In genomic region chr7:109751427-109752007, GRCm38 (mm10) we compare ENCODE assay signal across 8 mouse cellular contexts. TPM values are rescaled to one million over a fixed set of nuclear protein-coding genes. Genes with fewer than 3 reads are reported as not detected.
DNase-seq lines count a peak whose midpoint lies in the region; ATAC-seq and TF ChIP-seq lines count a peak whose summit lies in the region.

No protein-coding gene starts in this region.

- no peaks in the 10 kb centered on the region; the same call in 1 of the 2 replicates for H3K36me3 ChIP-seq in heart, embryonic 12.5 days
- peaks cover 6% of the 10 kb centered on the region for H3K36me3 ChIP-seq in hindbrain, embryonic 14.5 days (replicated peaks; ENCODE audit: control insufficient read depth, insufficient read depth)
- peaks cover under 1% of the 10 kb centered on the region for H3K36me3 ChIP-seq in liver, embryonic 16.5 days (ENCODE audit: control insufficient read depth, insufficient read depth)

- H3K27ac ChIP-seq in heart, embryonic 12.5 days (ENCODE audit: poor library complexity, severe bottlenecking) = peak overlapping the region; percentile 81
- peak overlapping the region; percentile 98; the same call in 1 of the 2 replicates for H3K27ac ChIP-seq in cortical plate, adult 2 months (ENCODE audit: insufficient read depth, low read length)
- H3K27ac ChIP-seq in hindbrain, embryonic 14.5 days = peak overlapping the region; percentile 84
- peak overlapping the region; percentile 85 for H3K27ac ChIP-seq in liver, embryonic 16.5 days (ENCODE audit: low read length)

- peak overlapping the region; percentile 81 for H3K9ac ChIP-seq in heart, embryonic 12.5 days
- peak overlapping the region; percentile 80 for H3K9ac ChIP-seq in hindbrain, embryonic 14.5 days
- H3K9ac ChIP-seq in liver, embryonic 16.5 days (ENCODE audit: low read depth, low read length) = peak overlapping the region; percentile 88

- H3K4me3 ChIP-seq in heart, embryonic 12.5 days = peak overlapping the region; percentile 88
- peak overlapping the region; percentile 98 for H3K4me3 ChIP-seq in cortical plate, adult 2 months (ENCODE audit: insufficient read depth, low read length)
- peak overlapping the region; percentile 52 for H3K4me3 ChIP-seq in hindbrain, embryonic 14.5 days (replicated peaks; ENCODE audit: low read length)
- H3K4me3 ChIP-seq in liver, embryonic 16.5 days (ENCODE audit: low read depth, low read length) = peak overlapping the region; percentile 81

- DNase-seq in heart, postnatal 4 days = no peak
- DNase-seq in hindbrain, embryonic 14.5 days (ENCODE audit: low spot score) = no peak
- DNase-seq in adrenal gland, postnatal 36 days = no peak
- DNase-seq in urinary bladder, postnatal 36 days (ENCODE audit: low spot score in 2 of 2) = no peak
- no peak for DNase-seq in layer of hippocampus, adult 8-10 months (ENCODE audit: low spot score in 2 of 2)

- 3% methylated on average over 13 of the region's 13 CpGs for WGBS in heart, embryonic 12.5 days
- WGBS in hindbrain, embryonic 14.5 days = 6% methylated on average over 13 of the region's 13 CpGs
- WGBS in liver, embryonic 16.5 days (ENCODE audit: insufficient replicate concordance) = 2% methylated on average over 13 of the region's 13 CpGs

- ATAC-seq in heart, embryonic 12.5 days (ENCODE audit: insufficient number of reproducible peaks, low FRiP score) = no peak; the same call in 1 of the 2 replicates
- ATAC-seq in hindbrain, embryonic 14.5 days (ENCODE audit: low FRiP score) = no peak
- ATAC-seq in liver, embryonic 16.5 days (ENCODE audit: low read depth) = no peak; the same call in none of the 2 replicates

- TF ChIP-seq POLR2A in cortical plate, adult 2 months (IDR thresholded peaks at IDR 0.05; ENCODE audit: extremely low read depth, insufficient read depth, low read length) = no peak

- TF ChIP-seq CTCF in cortical plate, adult 2 months (IDR thresholded peaks at IDR 0.05; ENCODE audit: extremely low read depth, insufficient read depth, low read length) = no peak

- peak overlapping the region; percentile 96 for H3K4me2 ChIP-seq in heart, embryonic 12.5 days
- peak overlapping the region; percentile 79 for H3K4me2 ChIP-seq in hindbrain, embryonic 14.5 days (replicated peaks)
- peak overlapping the region; percentile 77 for H3K4me2 ChIP-seq in liver, embryonic 16.5 days (ENCODE audit: low read depth, low read length)

- H3K4me1 ChIP-seq in heart, embryonic 12.5 days (replicated peaks) = peaks cover 18% of the 10 kb centered on the region
- H3K4me1 ChIP-seq in cortical plate, adult 2 months (ENCODE audit: control insufficient read depth, insufficient read depth, low read length) = peaks cover 11% of the 10 kb centered on the region
- H3K4me1 ChIP-seq in hindbrain, embryonic 14.5 days (replicated peaks; ENCODE audit: control insufficient read depth, insufficient read depth, low read length) = peaks cover 16% of the 10 kb centered on the region
- H3K4me1 ChIP-seq in liver, embryonic 16.5 days (ENCODE audit: control insufficient read depth, low read depth, low read length) = peaks cover 13% of the 10 kb centered on the region

- no peaks in the 10 kb centered on the region for H3K9me3 ChIP-seq in heart, embryonic 12.5 days (replicated peaks)
- H3K9me3 ChIP-seq in hindbrain, embryonic 14.5 days (ENCODE audit: control insufficient read depth, low read length) = no peaks in the 10 kb centered on the region
- no peaks in the 10 kb centered on the region for H3K9me3 ChIP-seq in liver, embryonic 16.5 days (replicated peaks; ENCODE audit: control insufficient read depth, low read length)

- no peaks in the 10 kb centered on the region for H3K27me3 ChIP-seq in heart, embryonic 12.5 days (replicated peaks)
- H3K27me3 ChIP-seq in hindbrain, embryonic 14.5 days (ENCODE audit: control insufficient read depth, insufficient read depth, low read length) = no peaks in the 10 kb centered on the region
- H3K27me3 ChIP-seq in liver, embryonic 16.5 days (ENCODE audit: control insufficient read depth, insufficient read depth, low read depth, low read length) = no peaks in the 10 kb centered on the region

RNA-seq across cellular contexts. Expression of gene Tmem9b, which starts 1.2 kb away (rescaled TPM):
- 54.1 and 56.4 TPM in 2 replicates for polyA plus RNA-seq in heart, embryonic 12.5 days (2016; fragmentation: Nextera tagmentation; extraction: Ambion mirVana)
- total RNA-seq in heart, postnatal 4 days (2021) = 10 to 100 TPM; 33.8 to 35.8 TPM
- polyA plus RNA-seq in cortical plate, adult 2 months (2012; rRNA removed) = 144 and 153 TPM in 2 replicates
- polyA plus RNA-seq in hindbrain, embryonic 14.5 days (2014; fragmentation: Nextera tagmentation; extraction: Ambion mirVana) = 149 TPM in 2 replicates
- 27.7 and 28.1 TPM in 2 replicates for polyA plus RNA-seq in liver, embryonic 16.5 days (2015; fragmentation: Nextera tagmentation; extraction: Ambion mirVana)
- 10 to 100 TPM; 43.9 to 47.2 TPM for total RNA-seq in adrenal gland, postnatal 36 days (2021)
- total RNA-seq in layer of hippocampus, adult 8-10 months (2022) = 100 to 1,000 TPM in 2 of 4 experiments, 10 to 100 TPM in 2; 98.5 to 101 (median 99.8) TPM

RNA-seq across cellular contexts. Expression of gene Ascl3, which starts 20.0 kb away (rescaled TPM):
- polyA plus RNA-seq in heart, embryonic 12.5 days (2016; fragmentation: Nextera tagmentation; extraction: Ambion mirVana) = not detected in 2 replicates
- not detected for total RNA-seq in heart, postnatal 4 days (2021)
- polyA plus RNA-seq in cortical plate, adult 2 months (2012; rRNA removed) = 0.17 and 0.38 TPM in 2 replicates
- polyA plus RNA-seq in hindbrain, embryonic 14.5 days (2014; fragmentation: Nextera tagmentation; extraction: Ambion mirVana) = not detected in 2 replicates
- polyA plus RNA-seq in liver, embryonic 16.5 days (2015; fragmentation: Nextera tagmentation; extraction: Ambion mirVana) = not detected in 2 replicates
- total RNA-seq in adrenal gland, postnatal 36 days (2021) = not detected
- total RNA-seq in layer of hippocampus, adult 8-10 months (2022) = not detected

RNA-seq across cellular contexts. Expression of gene BC051019, which starts 27.9 kb away (rescaled TPM):
- not detected in 2 replicates for polyA plus RNA-seq in heart, embryonic 12.5 days (2016; fragmentation: Nextera tagmentation; extraction: Ambion mirVana)
- total RNA-seq in heart, postnatal 4 days (2021) = not detected
- 0.19 and 0.31 TPM in 2 replicates for polyA plus RNA-seq in cortical plate, adult 2 months (2012; rRNA removed)
- 0.70 TPM in 1 of 2 replicates, not detected in the other for polyA plus RNA-seq in hindbrain, embryonic 14.5 days (2014; fragmentation: Nextera tagmentation; extraction: Ambion mirVana)
- polyA plus RNA-seq in liver, embryonic 16.5 days (2015; fragmentation: Nextera tagmentation; extraction: Ambion mirVana) = 0.07 TPM in 1 of 2 replicates, not detected in the other
- not detected for total RNA-seq in adrenal gland, postnatal 36 days (2021)
- total RNA-seq in layer of hippocampus, adult 8-10 months (2022) = under 1 TPM in 1 of 4 experiments, not detected in 3; 0.92 TPM

RNA-seq across cellular contexts. Expression of gene Nrip3, which starts 30.3 kb away (rescaled TPM):
- 0.71 and 1.0 TPM in 2 replicates for polyA plus RNA-seq in heart, embryonic 12.5 days (2016; fragmentation: Nextera tagmentation; extraction: Ambion mirVana)
- total RNA-seq in heart, postnatal 4 days (2021) = under 1 TPM; 0.54 to 0.55 TPM
- polyA plus RNA-seq in cortical plate, adult 2 months (2012; rRNA removed) = 45.1 and 47.7 TPM in 2 replicates
- polyA plus RNA-seq in hindbrain, embryonic 14.5 days (2014; fragmentation: Nextera tagmentation; extraction: Ambion mirVana) = 12.6 and 14.1 TPM in 2 replicates
- 0.09 and 0.22 TPM in 2 replicates for polyA plus RNA-seq in liver, embryonic 16.5 days (2015; fragmentation: Nextera tagmentation; extraction: Ambion mirVana)
- 1 to 10 TPM in 1 of 2 experiments, under 1 TPM in 1; 0.63 to 1.3 TPM for total RNA-seq in adrenal gland, postnatal 36 days (2021)
- 100 to 1,000 TPM; 199 to 233 (median 214) TPM for total RNA-seq in layer of hippocampus, adult 8-10 months (2022)

RNA-seq across cellular contexts. Expression of gene Akip1, which starts 48.0 kb away (rescaled TPM):
- polyA plus RNA-seq in heart, embryonic 12.5 days (2016; fragmentation: Nextera tagmentation; extraction: Ambion mirVana) = 26.0 and 28.1 TPM in 2 replicates
- total RNA-seq in heart, postnatal 4 days (2021) = 10 to 100 TPM; 22.8 to 25.2 TPM
- polyA plus RNA-seq in cortical plate, adult 2 months (2012; rRNA removed) = 7.0 and 7.4 TPM in 2 replicates
- 12.7 and 13.0 TPM in 2 replicates for polyA plus RNA-seq in hindbrain, embryonic 14.5 days (2014; fragmentation: Nextera tagmentation; extraction: Ambion mirVana)
- 28.9 and 29.6 TPM in 2 replicates for polyA plus RNA-seq in liver, embryonic 16.5 days (2015; fragmentation: Nextera tagmentation; extraction: Ambion mirVana)
- 10 to 100 TPM; 23.6 to 30.0 TPM for total RNA-seq in adrenal gland, postnatal 36 days (2021)
- 1 to 10 TPM; 4.3 to 9.7 (median 6.4) TPM for total RNA-seq in layer of hippocampus, adult 8-10 months (2022)
